In the genomic region with DNA sequence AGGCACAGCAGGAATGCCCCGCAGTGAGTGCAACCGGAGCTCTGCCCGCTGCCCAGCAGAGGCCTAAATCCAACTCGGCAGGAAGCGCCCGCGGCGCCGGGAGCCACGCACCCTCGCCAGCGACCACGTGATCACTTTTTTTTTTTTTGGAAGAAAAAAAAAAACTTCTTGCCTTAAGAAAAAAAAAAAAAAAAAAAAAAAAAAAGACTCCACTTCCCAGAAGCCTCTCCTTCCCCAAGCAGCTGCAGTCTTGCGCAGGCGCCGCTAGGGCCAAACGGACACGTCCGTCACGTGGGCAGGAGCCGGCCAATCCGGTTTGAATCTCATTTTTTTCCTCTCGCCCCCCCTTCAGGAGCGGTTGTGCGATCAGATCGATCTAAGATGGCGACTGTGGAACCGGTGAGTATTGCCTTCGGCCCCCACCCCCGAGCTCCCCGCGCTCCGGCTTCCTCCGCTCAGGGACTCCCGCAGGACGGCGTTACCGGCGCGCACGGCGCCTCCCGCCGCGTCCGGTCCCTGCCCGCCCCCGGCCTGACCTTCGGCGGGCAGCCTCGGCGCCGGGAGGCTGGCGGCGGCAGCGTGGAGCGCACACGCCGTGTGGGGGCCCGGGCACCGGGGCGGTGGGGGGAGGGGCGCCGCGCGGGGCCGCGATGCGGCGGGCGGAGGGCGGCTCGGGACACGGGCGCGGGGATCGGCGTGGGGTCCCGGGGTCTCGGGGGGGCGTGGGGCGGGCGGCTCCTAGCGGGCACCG, we compare ENCODE assay signal across 8 mouse cellular contexts. TPM values are rescaled to one million over a fixed set of nuclear protein-coding genes. Genes with fewer than 3 reads are reported as not detected.
DNase-seq lines count a peak whose midpoint lies in the region; ATAC-seq lines count a peak whose summit lies in the region.

No protein-coding gene starts in this region.

- H3K4me2 ChIP-seq in hindbrain, embryonic 11.5 days (replicated peaks; ENCODE audit: low read depth, low read length) = peak overlapping the region; percentile 59

- peak; percentile 97 for DNase-seq in Muller cell, postnatal 12 days (ENCODE audit: inconsistent ontology term)
- DNase-seq in cerebellum, adult 9-11 months = peak; percentile 99
- peak; percentile 98 for DNase-seq in frontal cortex, adult 2 months (ENCODE audit: extremely low spot score in 1 of 2, low spot score in 1 of 2)
- DNase-seq in hindbrain, embryonic 11.5 days (ENCODE audit: low spot score) = peak; percentile 97
- DNase-seq in layer of hippocampus, postnatal 10 days (ENCODE audit: low spot score in 2 of 2) = peak; percentile 95 to 97
- peak; percentile 99 for DNase-seq in lung, postnatal 10 days
- peak; percentile 94 for DNase-seq in ovary, postnatal 36 days (ENCODE audit: low spot score)
- DNase-seq in thymus, postnatal 25 days = peak; percentile 96

- peak overlapping the region; percentile 94 for H3K9ac ChIP-seq in hindbrain, embryonic 11.5 days (ENCODE audit: low read depth, low read length)

- H3K4me1 ChIP-seq in hindbrain, embryonic 11.5 days (replicated peaks; ENCODE audit: control insufficient read depth, insufficient read depth, low read length) = no peaks in the 10 kb centered on the region

- H3K27ac ChIP-seq in hindbrain, embryonic 11.5 days (ENCODE audit: low read depth, low read length) = peak overlapping the region; percentile 97

- H3K36me3 ChIP-seq in hindbrain, embryonic 11.5 days (ENCODE audit: control insufficient read depth, insufficient read depth, low read length) = no peaks in the 10 kb centered on the region

- no peaks in the 10 kb centered on the region for H3K27me3 ChIP-seq in hindbrain, embryonic 11.5 days (ENCODE audit: control insufficient read depth, insufficient read depth, low read length)

- ATAC-seq in hindbrain, embryonic 11.5 days (ENCODE audit: low FRiP score) = peak; percentile 94

- no peaks in the 10 kb centered on the region for H3K9me3 ChIP-seq in hindbrain, embryonic 11.5 days (ENCODE audit: control insufficient read depth, low read length)

- H3K4me3 ChIP-seq in hindbrain, embryonic 11.5 days (ENCODE audit: low read depth, low read length) = peak overlapping the region; percentile 98

- WGBS in hindbrain, embryonic 11.5 days = under 1% methylated on average over 59 of the region's 85 CpGs

RNA-seq across cellular contexts. Expression of a gene that starts 1.1 kb away (rescaled TPM):
- polyA plus RNA-seq in frontal cortex, adult 2 months (2012; rRNA removed) = 137 and 188 TPM in 2 replicates
- polyA plus RNA-seq in hindbrain, embryonic 11.5 days (2014; fragmentation: Nextera tagmentation; extraction: Ambion mirVana) = 401 and 469 TPM in 2 replicates
- total RNA-seq in layer of hippocampus, postnatal 10 days (2021) = 100 to 1,000 TPM; 155 to 180 TPM

RNA-seq across cellular contexts. Expression of a gene that starts 37.8 kb away (rescaled TPM):
- polyA plus RNA-seq in frontal cortex, adult 2 months (2012; rRNA removed) = 37.9 and 40.1 TPM in 2 replicates
- 60.3 and 64.6 TPM in 2 replicates for polyA plus RNA-seq in hindbrain, embryonic 11.5 days (2014; fragmentation: Nextera tagmentation; extraction: Ambion mirVana)
- 10 to 100 TPM; 51.7 to 54.1 TPM for total RNA-seq in layer of hippocampus, postnatal 10 days (2021)

Comparison
In these comparisons a context has a peak if more than half of its experiments do, and no peak if none do; other contexts are left out.
1. Peak in every context shown above with its lines: DNase-seq, ATAC-seq, H3K4me3 ChIP-seq and H3K27ac ChIP-seq.